In the genomic region with DNA sequence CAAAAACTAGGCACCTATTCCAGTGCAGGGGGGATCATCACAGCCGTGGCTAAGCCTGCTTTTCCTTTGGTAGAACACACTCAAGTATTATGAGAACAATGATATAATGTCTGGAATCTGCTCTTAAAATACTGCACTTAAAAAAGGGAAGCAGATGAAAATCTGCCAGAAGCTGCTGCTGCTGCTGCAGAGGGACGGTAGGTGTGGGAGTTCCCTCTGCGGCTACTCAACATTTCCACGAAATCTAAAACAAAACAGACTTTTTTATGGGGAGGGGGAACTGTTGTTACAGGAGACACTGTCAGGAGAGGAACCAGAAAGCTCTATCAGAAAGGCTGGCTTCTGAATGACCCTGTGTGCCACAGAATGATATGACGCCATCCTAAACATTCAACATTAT, we compare ENCODE assay signal across 10 mouse cellular contexts.
DNase-seq lines count a peak whose midpoint lies in the region; ATAC-seq and TF ChIP-seq lines count a peak whose summit lies in the region.
"Had no signal": no experiment of that assay in that cellular context is flagged by ENCODE, and none has a peak within 500 bp of the region (broad histone marks: within the 10 kb centered on the region; RNA-seq: fewer than 3 reads in every experiment).

No protein-coding gene starts in this region.

- H3K9ac ChIP-seq in heart, adult 2 months (ENCODE audit: low read depth, low read length) = no peak overlapping the region; the same call in 1 of the 2 replicates
- no peak overlapping the region for H3K9ac ChIP-seq in liver, postnatal 0 days (replicated peaks)

- H3K36me3 ChIP-seq in heart, adult 2 months (ENCODE audit: control insufficient read depth, insufficient read depth, low read length) = peaks cover 3% of the 10 kb centered on the region
- H3K36me3 ChIP-seq in spleen, adult 2 months (ENCODE audit: control insufficient read depth, insufficient read depth, low read length) = no peaks in the 10 kb centered on the region
- no peaks in the 10 kb centered on the region for H3K36me3 ChIP-seq in liver, postnatal 0 days (replicated peaks; ENCODE audit: insufficient read depth, low read length)

- DNase-seq in heart, adult 2 months = no peak
- DNase-seq in heart, postnatal 36 days = no peak
- DNase-seq in spleen, adult 2 months (ENCODE audit: low read depth in 1 of 2, low spot score in 2 of 2) = no peak
- DNase-seq in spleen, adult 12 weeks (ENCODE audit: low spot score) = no peak
- no peak for DNase-seq in liver, postnatal 0 days
- DNase-seq in telencephalon, adult 2 months (ENCODE audit: low read depth, low spot score) = peak; percentile 49
- DNase-seq in cerebellum, adult 18-20 months = no peak
- no peak for DNase-seq in gastrocnemius, postnatal 10 days
- DNase-seq: thymus, adult 18-20 months had no signal

- H3K27me3 ChIP-seq in heart, adult 2 months (ENCODE audit: control insufficient read depth, insufficient read depth, low read length) = no peaks in the 10 kb centered on the region
- no peaks in the 10 kb centered on the region for H3K27me3 ChIP-seq in spleen, adult 2 months (ENCODE audit: control insufficient read depth, insufficient read depth, low read length)
- H3K27me3 ChIP-seq in liver, postnatal 0 days (ENCODE audit: insufficient read depth, low read length) = no peaks in the 10 kb centered on the region

- H3K27ac ChIP-seq in heart, adult 2 months = peak overlapping the region; percentile 76
- H3K27ac ChIP-seq in spleen, adult 2 months (ENCODE audit: insufficient read depth, low read length) = no peak overlapping the region
- no peak overlapping the region for H3K27ac ChIP-seq in liver, postnatal 0 days (ENCODE audit: low read depth)

- TF ChIP-seq CTCF in heart, adult 2 months (IDR thresholded peaks at IDR 0.05) = no peak
- no peak for TF ChIP-seq CTCF in spleen, adult 2 months (IDR thresholded peaks at IDR 0.05; ENCODE audit: extremely low read depth, insufficient read depth, insufficient read length, insufficient replicate concordance)
- no peak for TF ChIP-seq CTCF in liver, postnatal 0 days (IDR thresholded peaks at IDR 0.05; ENCODE audit: low read depth)

- no peak for ATAC-seq in liver, postnatal 0 days

- H3K9me3 ChIP-seq in liver, postnatal 0 days (ENCODE audit: low read length) = no peaks in the 10 kb centered on the region

- 7% methylated on average over 5 of the region's 5 CpGs for whole genome bisulfite sequencing in heart, adult 2 months
- WGBS in spleen, adult 2 months = 7% methylated on average over 5 of the region's 5 CpGs
- 31% methylated on average over 5 of the region's 5 CpGs for WGBS in liver, postnatal 0 days (ENCODE audit: insufficient replicate concordance)

- H3K4me1 ChIP-seq in heart, adult 2 months (ENCODE audit: control insufficient read depth, insufficient read depth, low read length) = peaks cover 23% of the 10 kb centered on the region
- peaks cover 4% of the 10 kb centered on the region for H3K4me1 ChIP-seq in spleen, adult 2 months (ENCODE audit: control insufficient read depth, insufficient read depth, insufficient read length)
- peaks cover 8% of the 10 kb centered on the region; the same call in 1 of the 2 replicates for H3K4me1 ChIP-seq in liver, postnatal 0 days (ENCODE audit: insufficient read depth)

- H3K4me2 ChIP-seq in liver, postnatal 0 days (ENCODE audit: low read depth, low read length) = peak overlapping the region; percentile 40

- no peaks in the 10 kb centered on the region; the same call in 1 of the 2 replicates for H3K79me2 ChIP-seq in heart, adult 2 months (replicated peaks; ENCODE audit: control insufficient read depth, insufficient read depth, low read length)

- no peak for TF ChIP-seq EP300 in heart, adult 2 months (IDR thresholded peaks at IDR 0.05; ENCODE audit: insufficient read depth, low read depth, low read length)
- TF ChIP-seq EP300 in liver, postnatal 0 days (IDR thresholded peaks at IDR 0.05; ENCODE audit: low read depth) = no peak

- H3K4me3 ChIP-seq in heart, adult 2 months = 0 out of 2 replicates have a peak overlapping the region, but pooled peaks have one; percentile 1
- 0 out of 2 replicates have a peak overlapping the region, but pooled peaks have one; percentile 35 for H3K4me3 ChIP-seq in spleen, adult 2 months (ENCODE audit: extremely low read depth, insufficient read depth, insufficient read length)
- H3K4me3 ChIP-seq in liver, postnatal 0 days (ENCODE audit: low read depth, low read length) = no peak overlapping the region
- H3K4me3 ChIP-seq: myocyte had no signal

- intact Hi-C loops in heart, adult 2 months (cut with DNase I) = no loop called here
- intact Hi-C loops in heart, postnatal 36 days (cut with DNase I) = loop anchor here (10.0 kb wide), 1 partner anchor 105 kb away; no protein-coding TSS in a partner anchor

- TF ChIP-seq POLR2A in heart, adult 2 months (IDR thresholded peaks at IDR 0.05; ENCODE audit: insufficient read depth, low read depth, low read length) = no peak
- no peak for TF ChIP-seq POLR2A in spleen, adult 2 months (IDR thresholded peaks at IDR 0.05; ENCODE audit: low read depth, low read length)
